Mouse (Mus musculus) bone marrow, adult 2 months (tissue): ENCODE measurements around the gene Cadm2.

ENCODE experiments used
- CTCF ChIP-seq: fragments of 200-500 bp; IDR thresholded peaks from 2 replicates; pipeline ENCODE4 v1.5.1; 2011; ENCODE audit warnings: low read length, control low read depth; ENCODE audit not compliant: control insufficient read depth, insufficient read depth
- POLR2A ChIP-seq: fragments of 200-500 bp; IDR thresholded peaks from 2 replicates; pipeline ENCODE4 v1.6.1; 2011; ENCODE audit warnings: low read depth, mild to moderate bottlenecking, control low read depth, low read length, borderline replicate concordance; ENCODE audit not compliant: control insufficient read depth

GRCm38 (mm10) chr16:67192395-67192794 is 428.3 kb downstream of the Cadm2 start:
- TF ChIP-seq POLR2A = no peak
- TF ChIP-seq CTCF = no peak
